Mouse (Mus musculus): ENCODE measurements around the gene Poc1b. TPM values are rescaled to one million over a fixed set of nuclear protein-coding genes. Genes with fewer than 3 reads are reported as not detected.

Gene Poc1b
- total RNA-seq, 1 experiment = 3.6 TPM

DNA sequence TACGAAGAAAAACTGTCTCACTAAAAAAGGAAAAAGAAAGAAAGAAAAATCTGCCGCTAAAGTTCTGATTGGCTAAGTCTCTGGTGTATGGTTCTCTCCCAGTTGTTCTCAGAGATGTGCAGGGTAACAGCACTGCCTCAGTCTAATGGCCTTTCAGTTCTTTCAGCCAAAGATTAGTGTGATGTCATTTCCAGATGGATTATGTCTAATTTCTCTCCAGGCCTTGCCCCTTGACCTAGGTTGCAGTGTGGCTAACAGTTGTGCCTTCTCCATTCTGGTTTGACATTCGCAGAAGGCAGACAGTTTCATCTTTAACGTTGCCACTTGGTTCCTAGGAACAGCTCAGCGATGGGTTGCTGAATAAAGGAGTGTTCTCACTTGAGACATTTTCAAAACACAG, 94.1 kb downstream of the Poc1b start:
- peaks cover 2 to 3% of the 10 kb centered on the region in 2 experiments; a peak in 2 of 4 replicates for H3K4me1 ChIP-seq (ENCODE audit: control insufficient read depth in 2 of 2, insufficient read depth in 2 of 2, low read length in 2 of 2, poor library complexity in 1 of 2)

DNA sequence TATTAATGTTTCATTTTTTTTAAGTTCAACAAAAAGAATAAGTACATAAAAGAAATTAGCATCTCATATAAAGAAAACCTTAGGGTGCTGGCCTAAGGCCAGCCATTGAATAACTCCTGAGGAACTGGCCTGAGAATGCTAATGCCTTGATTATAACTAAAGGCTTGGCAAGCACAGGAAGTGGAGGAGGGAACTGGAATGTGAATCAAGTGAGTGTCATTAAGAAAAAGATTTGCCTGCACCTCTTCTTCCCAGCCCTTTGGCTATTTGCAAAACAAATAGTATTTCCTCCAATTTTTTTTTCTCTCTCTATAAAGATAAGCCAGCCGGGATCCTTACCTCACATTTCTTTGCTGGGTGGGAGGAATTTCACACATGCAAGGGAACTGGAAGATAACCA, 95.0 kb downstream of the Poc1b start:
- H3K4me1 ChIP-seq (ENCODE audit: control insufficient read depth in 2 of 2, insufficient read depth in 2 of 2, low read length in 2 of 2, poor library complexity in 1 of 2) = peaks cover 3 to 5% of the 10 kb centered on the region in 2 experiments; a peak in 2 of 4 replicates
- no peak overlapping the region for H3K9ac ChIP-seq (ENCODE audit: insufficient read depth, low read depth, low read length, poor library complexity, severe bottlenecking)
- TF ChIP-seq HCFC1 (IDR thresholded peaks at IDR 0.05; ENCODE audit: borderline replicate concordance, insufficient read depth, low read length) (no peak), MAFK (IDR thresholded peaks at IDR 0.05; ENCODE audit: insufficient read depth, low read depth, low read length) (no peak), ZNF384 (IDR thresholded peaks at IDR 0.05; ENCODE audit: low read depth, low read length) (no peak), ZC3H11A (IDR thresholded peaks at IDR 0.05; ENCODE audit: borderline replicate concordance, low read depth, low read length) (no peak), CHD2 (IDR thresholded peaks at IDR 0.05; ENCODE audit: low read depth, low read length) (no peak)
- no peak overlapping the region for H3K4me3 ChIP-seq (ENCODE audit: insufficient read depth in 1 of 2, low read depth in 1 of 2, low read length in 2 of 2, poor library complexity in 1 of 2, severe bottlenecking in 1 of 2)
- no peaks in the 10 kb centered on the region for H3K36me3 ChIP-seq (ENCODE audit: control insufficient read depth, insufficient read depth, low read length, poor library complexity, severe bottlenecking)
- no peak overlapping the region for H3K27ac ChIP-seq (ENCODE audit: insufficient read depth, low read depth, low read length, poor library complexity, severe bottlenecking)
- H3K9me3 ChIP-seq (ENCODE audit: control insufficient read depth, insufficient read depth, low read depth, low read length) = no peaks in the 10 kb centered on the region
- in situ Hi-C loops (cut with MboI; ENCODE audit: low sequenced_read_pairs in 2 of 2, unreplicated experiment in 2 of 2) = no loop called here
- no peak for DNase-seq (ENCODE audit: low read depth, low spot score)

More for the DNA sequence above, 94.1 kb downstream of the Poc1b start:
- H3K36me3 ChIP-seq (ENCODE audit: control insufficient read depth, insufficient read depth, low read length, poor library complexity, severe bottlenecking) = no peaks in the 10 kb centered on the region
- no peak overlapping the region for H3K4me3 ChIP-seq (ENCODE audit: insufficient read depth in 1 of 2, low read depth in 1 of 2, low read length in 2 of 2, poor library complexity in 1 of 2, severe bottlenecking in 1 of 2)
- no peaks in the 10 kb centered on the region for H3K9me3 ChIP-seq (ENCODE audit: control insufficient read depth, insufficient read depth, low read depth, low read length)
- no peak overlapping the region for H3K27ac ChIP-seq (ENCODE audit: insufficient read depth, low read depth, low read length, poor library complexity, severe bottlenecking)
- in situ Hi-C loops (cut with MboI; ENCODE audit: low sequenced_read_pairs in 2 of 2, unreplicated experiment in 2 of 2) = no loop called here
- TF ChIP-seq MAFK (IDR thresholded peaks at IDR 0.05; ENCODE audit: insufficient read depth, low read depth, low read length) (no peak), HCFC1 (IDR thresholded peaks at IDR 0.05; ENCODE audit: borderline replicate concordance, insufficient read depth, low read length) (no peak), CHD2 (IDR thresholded peaks at IDR 0.05; ENCODE audit: low read depth, low read length) (no peak), ZC3H11A (IDR thresholded peaks at IDR 0.05; ENCODE audit: borderline replicate concordance, low read depth, low read length) (no peak), ZNF384 (IDR thresholded peaks at IDR 0.05; ENCODE audit: low read depth, low read length) (no peak)
- H3K9ac ChIP-seq (ENCODE audit: insufficient read depth, low read depth, low read length, poor library complexity, severe bottlenecking) = no peak overlapping the region
- no peak for DNase-seq (ENCODE audit: low read depth, low spot score)

DNA sequence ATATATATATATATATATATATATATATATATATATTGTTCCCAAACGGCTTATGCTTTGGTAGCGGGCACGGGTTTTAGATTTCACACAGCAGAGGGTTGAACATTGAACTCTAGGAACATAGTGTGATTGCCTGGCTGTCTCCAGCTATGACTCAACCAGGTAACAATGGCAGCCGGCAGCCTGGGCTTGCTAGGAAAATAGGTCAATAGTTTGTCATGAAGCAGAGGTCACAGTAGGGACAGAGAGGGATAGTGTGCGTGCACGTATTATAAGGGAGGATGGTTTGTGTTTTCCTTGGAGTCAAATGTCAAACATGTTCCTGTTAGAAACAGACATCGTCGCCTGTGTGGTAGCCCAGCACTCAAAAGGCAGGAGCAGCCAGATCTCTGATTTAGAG, 95.5 kb downstream of the Poc1b start:
- H3K9me3 ChIP-seq (ENCODE audit: control insufficient read depth, insufficient read depth, low read depth, low read length) = no peaks in the 10 kb centered on the region
- H3K36me3 ChIP-seq (ENCODE audit: control insufficient read depth, insufficient read depth, low read length, poor library complexity, severe bottlenecking) = no peaks in the 10 kb centered on the region
- peaks cover 3 to 7% of the 10 kb centered on the region in 2 experiments; a peak in 2 of 4 replicates for H3K4me1 ChIP-seq (ENCODE audit: control insufficient read depth in 2 of 2, insufficient read depth in 2 of 2, low read length in 2 of 2, poor library complexity in 1 of 2)
- no peak for TF ChIP-seq MAFK (IDR thresholded peaks at IDR 0.05; ENCODE audit: insufficient read depth, low read depth, low read length)
- no peak for TF ChIP-seq CHD2 (IDR thresholded peaks at IDR 0.05; ENCODE audit: low read depth, low read length)
- TF ChIP-seq ZNF384 (IDR thresholded peaks at IDR 0.05; ENCODE audit: low read depth, low read length) = no peak
- TF ChIP-seq HCFC1 (IDR thresholded peaks at IDR 0.05; ENCODE audit: borderline replicate concordance, insufficient read depth, low read length) = no peak
- TF ChIP-seq ZC3H11A (IDR thresholded peaks at IDR 0.05; ENCODE audit: borderline replicate concordance, low read depth, low read length) = no peak
- DNase-seq (ENCODE audit: low read depth, low spot score) = no peak
- in situ Hi-C loops (cut with MboI; ENCODE audit: low sequenced_read_pairs in 2 of 2, unreplicated experiment in 2 of 2) = no loop called here
- H3K27ac ChIP-seq (ENCODE audit: insufficient read depth, low read depth, low read length, poor library complexity, severe bottlenecking) = no peak overlapping the region
- no peak overlapping the region for H3K4me3 ChIP-seq (ENCODE audit: insufficient read depth in 1 of 2, low read depth in 1 of 2, low read length in 2 of 2, poor library complexity in 1 of 2, severe bottlenecking in 1 of 2)
- no peak overlapping the region for H3K9ac ChIP-seq (ENCODE audit: insufficient read depth, low read depth, low read length, poor library complexity, severe bottlenecking)

DNA sequence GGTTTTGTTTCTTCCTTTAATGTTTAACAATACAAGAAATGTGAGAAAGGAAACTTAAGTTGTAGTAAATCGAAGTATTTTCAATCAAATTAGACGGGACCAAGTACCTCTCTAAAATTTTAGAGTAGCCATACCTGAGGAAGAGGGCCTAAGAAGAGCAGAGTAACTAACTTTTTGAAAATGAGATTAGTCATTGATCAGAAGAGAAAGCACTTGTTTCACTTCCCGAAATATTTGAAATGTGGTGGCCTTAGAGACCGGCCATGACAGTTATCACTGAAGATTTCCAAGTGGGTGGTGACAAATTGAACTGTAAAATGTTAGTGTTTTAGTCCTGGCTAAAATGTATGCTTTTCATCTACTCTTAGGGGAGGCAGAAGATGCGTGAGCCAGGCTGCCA, 96.3 kb downstream of the Poc1b start:
- Histone ChIP-seq H3K4me1 (ENCODE audit: control insufficient read depth in 2 of 2, insufficient read depth in 2 of 2, low read length in 2 of 2, poor library complexity in 1 of 2) (peaks cover 3 to 15% of the 10 kb centered on the region in 2 experiments; a peak in 3 of 4 replicates), H3K27ac (ENCODE audit: insufficient read depth, low read depth, low read length, poor library complexity, severe bottlenecking) (no peak overlapping the region; the same call in 1 of the 2 replicates), H3K4me3 (ENCODE audit: insufficient read depth in 1 of 2, low read depth in 1 of 2, low read length in 2 of 2, poor library complexity in 1 of 2, severe bottlenecking in 1 of 2) (no peak overlapping the region), H3K9ac (ENCODE audit: insufficient read depth, low read depth, low read length, poor library complexity, severe bottlenecking) (no peak overlapping the region), H3K36me3 (ENCODE audit: control insufficient read depth, insufficient read depth, low read length, poor library complexity, severe bottlenecking) (no peaks in the 10 kb centered on the region), H3K9me3 (ENCODE audit: control insufficient read depth, insufficient read depth, low read depth, low read length) (no peaks in the 10 kb centered on the region)
- TF ChIP-seq CHD2 (IDR thresholded peaks at IDR 0.05; ENCODE audit: low read depth, low read length) (no peak), ZC3H11A (IDR thresholded peaks at IDR 0.05; ENCODE audit: borderline replicate concordance, low read depth, low read length) (no peak), HCFC1 (IDR thresholded peaks at IDR 0.05; ENCODE audit: borderline replicate concordance, insufficient read depth, low read length) (no peak), MAFK (IDR thresholded peaks at IDR 0.05; ENCODE audit: insufficient read depth, low read depth, low read length) (no peak), ZNF384 (IDR thresholded peaks at IDR 0.05; ENCODE audit: low read depth, low read length) (no peak)
- in situ Hi-C loops (cut with MboI; ENCODE audit: low sequenced_read_pairs in 2 of 2, unreplicated experiment in 2 of 2) = no loop called here
- DNase-seq (ENCODE audit: low read depth, low spot score) = no peak
